Mouse (Mus musculus) MEL (cell line): ENCODE results near the gene Acsl5. TPM values are rescaled to one million over a fixed set of nuclear protein-coding genes. Genes with fewer than 3 reads are reported as not detected.
A peak's percentile ranks its signal among the peaks of the same experiment; 100 is the strongest.

Source experiments
- DNase-seq: peaks from one replicate; pipeline ENCODE4 v3.0.0; 2011; ENCODE audit warnings: low read depth, low spot score
- H3K27ac ChIP-seq: 2 replicates; pipeline ENCODE4 v1.5.1; 2012; ENCODE audit warnings: low read depth, mild to moderate bottlenecking, control low read depth, low read length, moderate library complexity; ENCODE audit not compliant: control insufficient read depth
- H3K27me3 ChIP-seq, 2 experiments: fragments of 150-350 bp in 1 of 2; sonication (generic) in 1 of 2; 2 replicates each; pipeline ENCODE4 v1.6.1; 2012; ENCODE audit warnings: low read length in 2 of 2, mild to moderate bottlenecking in 2 of 2, improper control_type of control experiment in 1 of 2, moderate library complexity in 1 of 2; ENCODE audit not compliant: insufficient read depth in 2 of 2, control insufficient read depth in 1 of 2
- H3K36me3 ChIP-seq, 2 experiments: 2 replicates each; pipeline ENCODE4 v1.6.1; 2012 to 2014; ENCODE audit warnings: low read length in 2 of 2, improper control_type of control experiment in 1 of 2, inconsistent platforms in 1 of 2, mild to moderate bottlenecking in 1 of 2; ENCODE audit not compliant: insufficient read depth in 2 of 2, control insufficient read depth in 1 of 2
- H3K4me1 ChIP-seq, 2 experiments: fragments of 150-350 bp in 1 of 2; sonication (generic) in 1 of 2; 2 replicates each; pipeline ENCODE4 v1.6.1; 2012; ENCODE audit warnings: low read length in 2 of 2, improper control_type of control experiment in 1 of 2, mild to moderate bottlenecking in 1 of 2; ENCODE audit not compliant: insufficient read depth in 2 of 2, control insufficient read depth in 1 of 2
- H3K4me3 ChIP-seq, 2 experiments: fragments of 150-350 bp in 1 of 2; sonication (generic) in 1 of 2; 2 replicates each; pipeline ENCODE4 v1.5.1; 2012; ENCODE audit warnings: low read depth in 2 of 2, low read length in 2 of 2, mild to moderate bottlenecking in 2 of 2, moderate library complexity in 2 of 2, control low read depth in 1 of 2, improper control_type of control experiment in 1 of 2; ENCODE audit not compliant: control insufficient read depth in 1 of 2, insufficient read depth in 1 of 2
- H3K79me2 ChIP-seq: 2 replicates; pipeline ENCODE4 v1.6.1; 2012; ENCODE audit warnings: mild to moderate bottlenecking, low read length, moderate library complexity; ENCODE audit not compliant: control insufficient read depth, poor library complexity, insufficient read depth
- H3K9ac ChIP-seq: 2 replicates; pipeline ENCODE4 v1.6.1; 2012; ENCODE audit warnings: low read depth, mild to moderate bottlenecking, control low read depth, low read length, moderate library complexity; ENCODE audit not compliant: control insufficient read depth, poor library complexity, severe bottlenecking
- H3K9me3 ChIP-seq: fragments of 150-350 bp; sonication (generic); replicated peaks from 2 replicates; pipeline ENCODE4 v1.6.1; 2012; ENCODE audit warnings: mild to moderate bottlenecking, low read length, improper control_type of control experiment, moderate library complexity; ENCODE audit not compliant: insufficient read depth
- BHLHE40 ChIP-seq: IDR thresholded peaks from 2 replicates; pipeline ENCODE4 v1.6.1; 2012; ENCODE audit warnings: low read depth, mild to moderate bottlenecking, inconsistent platforms, low read length, improper control_type of control experiment, borderline replicate concordance
- CHD1 ChIP-seq: IDR thresholded peaks from 2 replicates; pipeline ENCODE4 v1.6.1; 2012; ENCODE audit warnings: low read depth, mild to moderate bottlenecking, inconsistent platforms, low read length, improper control_type of control experiment
- CHD2 ChIP-seq: IDR thresholded peaks from 2 replicates; pipeline ENCODE4 v1.6.1; 2011; ENCODE audit warnings: low read length, improper control_type of control experiment
- CTCF ChIP-seq, 3 experiments: IDR thresholded peaks in 2 of 3; conservative IDR thresholded peaks in 1 of 3; 2 replicates each; pipeline ENCODE4 v1.5.1; 2011 to 2012; ENCODE audit warnings: low read length in 3 of 3, low read depth in 2 of 3, mild to moderate bottlenecking in 2 of 3, improper control_type of control experiment in 1 of 3, inconsistent platforms in 1 of 3, mixed read lengths in 1 of 3, moderate library complexity in 1 of 3; ENCODE audit not compliant: control insufficient read depth in 1 of 3, insufficient read depth in 1 of 3, poor library complexity in 1 of 3, severe bottlenecking in 1 of 3
- ELF1 ChIP-seq: IDR thresholded peaks from 2 replicates; pipeline ENCODE4 v1.6.1; 2014; ENCODE audit warnings: low read depth, mild to moderate bottlenecking, inconsistent platforms, low read length, improper control_type of control experiment, moderate library complexity
- EP300 ChIP-seq, 2 experiments: IDR thresholded peaks; 2 replicates each; pipeline ENCODE4 v1.6.1; 2011; ENCODE audit warnings: improper control_type of control experiment in 2 of 2, low read length in 2 of 2, low read depth in 1 of 2, mild to moderate bottlenecking in 1 of 2
- ETS1 ChIP-seq: IDR thresholded peaks from 2 replicates; pipeline ENCODE4 v1.6.1; 2012; ENCODE audit warnings: low read depth, mild to moderate bottlenecking, inconsistent platforms, low read length, improper control_type of control experiment, moderate library complexity
- GABPA ChIP-seq: IDR thresholded peaks from 2 replicates; pipeline ENCODE4 v1.6.1; 2012; ENCODE audit warnings: low read depth, mild to moderate bottlenecking, inconsistent platforms, low read length, improper control_type of control experiment, moderate library complexity
- GATA1 ChIP-seq: IDR thresholded peaks from 2 replicates; pipeline ENCODE4 v1.6.1; 2011; ENCODE audit warnings: low read depth, low read length, improper control_type of control experiment
- HCFC1 ChIP-seq: IDR thresholded peaks from 2 replicates; pipeline ENCODE4 v1.6.1; 2012; ENCODE audit warnings: low read depth, mild to moderate bottlenecking, inconsistent platforms, low read length, improper control_type of control experiment, moderate library complexity
- JUND ChIP-seq: IDR thresholded peaks from 2 replicates; pipeline ENCODE4 v1.6.1; 2011; ENCODE audit warnings: low read depth, mild to moderate bottlenecking, improper control_type of control experiment, low read length
- KAT2A ChIP-seq: conservative IDR thresholded peaks from 2 replicates; pipeline ENCODE4 v1.6.1; 2012; ENCODE audit warnings: low read depth, low read length, improper control_type of control experiment, inconsistent platforms
- MAFK ChIP-seq: IDR thresholded peaks from 2 replicates; pipeline ENCODE4 v1.6.1; 2011; ENCODE audit warnings: low read depth, mild to moderate bottlenecking, low read length, improper control_type of control experiment, borderline replicate concordance
- MAZ ChIP-seq: IDR thresholded peaks from 2 replicates; pipeline ENCODE4 v1.6.1; 2012; ENCODE audit warnings: low read depth, mild to moderate bottlenecking, inconsistent platforms, low read length, improper control_type of control experiment
- MEF2A ChIP-seq: IDR thresholded peaks from 2 replicates; pipeline ENCODE4 v1.6.1; 2014; ENCODE audit warnings: low read depth, mild to moderate bottlenecking, inconsistent platforms, low read length, improper control_type of control experiment; ENCODE audit not compliant: poor library complexity, insufficient replicate concordance, severe bottlenecking; ENCODE audit errors: extremely low read depth
- MXI1 ChIP-seq: IDR thresholded peaks from 2 replicates; pipeline ENCODE4 v1.6.1; 2011; ENCODE audit warnings: mild to moderate bottlenecking, low read depth, low read length, improper control_type of control experiment
- MYB ChIP-seq: IDR thresholded peaks from 2 replicates; pipeline ENCODE4 v1.6.1; 2011; ENCODE audit warnings: mild to moderate bottlenecking, low read depth, low read length, improper control_type of control experiment
- MYC ChIP-seq: IDR thresholded peaks from 2 replicates; pipeline ENCODE4 v1.6.1; 2011; ENCODE audit warnings: low read depth, mild to moderate bottlenecking, low read length, improper control_type of control experiment, moderate library complexity
- NELFE ChIP-seq: IDR thresholded peaks from 2 replicates; pipeline ENCODE4 v1.6.1; 2011; ENCODE audit warnings: low read depth, low read length, improper control_type of control experiment
- NRF1 ChIP-seq: IDR thresholded peaks from 2 replicates; pipeline ENCODE4 v1.6.1; 2014; ENCODE audit warnings: low read depth, mild to moderate bottlenecking, inconsistent platforms, low read length, improper control_type of control experiment, moderate library complexity; ENCODE audit not compliant: poor library complexity, insufficient read depth, severe bottlenecking
- POLR2A ChIP-seq, 2 experiments: IDR thresholded peaks; 2 replicates each; pipeline ENCODE4 v1.6.1; 2011 to 2012; ENCODE audit warnings: low read length in 2 of 2, mild to moderate bottlenecking in 2 of 2, control low read depth in 1 of 2, improper control_type of control experiment in 1 of 2, low read depth in 1 of 2, moderate library complexity in 1 of 2; ENCODE audit not compliant: control insufficient read depth in 1 of 2, insufficient read depth in 1 of 2, poor library complexity in 1 of 2
- POLR2AphosphoS2 ChIP-seq: IDR thresholded peaks from 2 replicates; pipeline ENCODE4 v1.6.1; 2011; ENCODE audit warnings: low read length, improper control_type of control experiment
- POLR2AphosphoS5 ChIP-seq: IDR thresholded peaks from 2 replicates; pipeline ENCODE4 v1.6.1; 2012; ENCODE audit warnings: low read depth, borderline replicate concordance, mild to moderate bottlenecking, inconsistent platforms, low read length, moderate library complexity, mixed read lengths
- RAD21 ChIP-seq: IDR thresholded peaks from 2 replicates; pipeline ENCODE4 v1.6.1; 2011; ENCODE audit warnings: mild to moderate bottlenecking, low read depth, low read length, improper control_type of control experiment
- SIN3A ChIP-seq: IDR thresholded peaks from 2 replicates; pipeline ENCODE4 v1.6.1; 2012; ENCODE audit warnings: low read length, improper control_type of control experiment, inconsistent platforms
- SMC3 ChIP-seq: IDR thresholded peaks from 2 replicates; pipeline ENCODE4 v1.6.1; 2011; ENCODE audit warnings: low read depth, low read length, improper control_type of control experiment
- TAL1 ChIP-seq: IDR thresholded peaks from 2 replicates; pipeline ENCODE4 v1.6.1; 2012; ENCODE audit warnings: mild to moderate bottlenecking, inconsistent platforms, low read length, moderate library complexity, mixed read lengths
- TBP ChIP-seq: IDR thresholded peaks from 2 replicates; pipeline ENCODE4 v1.8.0; 2011; ENCODE audit warnings: low read depth, low read length, improper control_type of control experiment
- TCF12 ChIP-seq: IDR thresholded peaks from 2 replicates; pipeline ENCODE4 v1.6.1; 2014; ENCODE audit warnings: low read depth, mild to moderate bottlenecking, inconsistent platforms, low read length, improper control_type of control experiment, moderate library complexity
- UBTF ChIP-seq: IDR thresholded peaks from 2 replicates; pipeline ENCODE4 v1.6.1; 2012; ENCODE audit warnings: low read depth, mild to moderate bottlenecking, inconsistent platforms, low read length, improper control_type of control experiment, moderate library complexity, borderline replicate concordance; ENCODE audit not compliant: insufficient read depth
- USF1 ChIP-seq: IDR thresholded peaks from 2 replicates; pipeline ENCODE4 v1.6.1; 2014; ENCODE audit warnings: low read depth, mild to moderate bottlenecking, inconsistent platforms, low read length, improper control_type of control experiment, moderate library complexity
- USF2 ChIP-seq, 2 experiments: IDR thresholded peaks; 2 replicates each; pipeline ENCODE4 v1.6.1; 2011 to 2012; ENCODE audit warnings: improper control_type of control experiment in 2 of 2, low read length in 2 of 2, borderline replicate concordance in 1 of 2, inconsistent platforms in 1 of 2, low read depth in 1 of 2, mild to moderate bottlenecking in 1 of 2; ENCODE audit not compliant: insufficient read depth in 1 of 2
- ZC3H11A ChIP-seq: IDR thresholded peaks from 2 replicates; pipeline ENCODE4 v1.6.1; 2012; ENCODE audit warnings: low read depth, mild to moderate bottlenecking, inconsistent platforms, low read length, improper control_type of control experiment
- ZKSCAN1 ChIP-seq: IDR thresholded peaks from 2 replicates; pipeline ENCODE4 v1.6.1; 2012; ENCODE audit warnings: low read depth, mild to moderate bottlenecking, inconsistent platforms, low read length, improper control_type of control experiment, moderate library complexity
- ZMIZ1 ChIP-seq: IDR thresholded peaks from 2 replicates; pipeline ENCODE4 v1.6.1; 2012; ENCODE audit warnings: low read depth, mild to moderate bottlenecking, inconsistent platforms, low read length, improper control_type of control experiment, moderate library complexity
- ZNF384 ChIP-seq: IDR thresholded peaks from 2 replicates; pipeline ENCODE4 v1.6.1; 2012; ENCODE audit warnings: low read depth, mild to moderate bottlenecking, inconsistent platforms, low read length, improper control_type of control experiment
- polyA plus RNA-seq, 2 experiments: library from polyadenylated mRNA; stranded (reverse) in 1 of 2; unstranded in 1 of 2; fragments of >175 nt in 1 of 2; fragments of >200 nt in 1 of 2; gene quantifications; 2 replicates each; pipeline versions ENCODE4 v1.2.1 to v1.2.4; 2012; ENCODE audit warnings: low replicate concordance in 2 of 2, low read depth in 1 of 2; ENCODE audit not compliant: insufficient read length in 2 of 2, insufficient read depth in 1 of 2, missing spikeins in 1 of 2
- total RNA-seq: library from RNA; depleted of rRNA; stranded (reverse); fragments of 300-350 nt; gene quantifications from 2 replicates; pipeline ENCODE4 v1.2.3, GENCODE M21; 2012

Acsl5 gene
- total and polyA plus RNA-seq, 3 experiments = 223 to 318 TPM; not detected in 1

DNA sequence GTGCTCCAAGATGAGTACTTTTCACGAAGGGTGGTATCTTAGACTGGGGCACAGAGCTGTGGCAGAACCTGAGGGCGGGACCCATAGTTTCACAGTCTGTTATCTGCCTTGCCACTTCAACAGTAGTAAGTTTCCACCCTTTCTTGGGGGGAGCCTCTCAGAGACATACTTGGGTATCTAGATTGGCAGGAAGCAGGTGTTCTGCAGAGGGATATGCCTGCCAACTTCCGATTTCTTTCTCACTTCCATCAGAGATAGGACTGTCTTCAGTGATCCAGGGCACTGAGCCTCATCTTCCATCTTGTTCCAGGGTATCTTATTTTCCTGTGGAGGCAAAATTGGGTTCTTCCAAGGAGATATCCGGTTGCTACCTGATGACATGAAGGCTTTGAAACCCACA lies 32.4 kb downstream of the Acsl5 start:
- Histone ChIP-seq H3K27me3 (no peaks in the 10 kb centered on the region), H3K9ac (peak overlapping the region; percentile 37), H3K4me3 (peak overlapping the region in 1 of 2 experiments; percentile 14; a peak in 1 of 4 replicates), H3K36me3 (peaks cover 55 to 68% of the 10 kb centered on the region in 2 experiments), H3K4me1 (peaks cover 29 to 40% of the 10 kb centered on the region in 2 experiments), H3K9me3 (no peaks in the 10 kb centered on the region), H3K27ac (peak overlapping the region; percentile 93), H3K79me2 (no peaks in the 10 kb centered on the region)
- DNase-seq = peak; percentile 97
- TF ChIP-seq UBTF = no peak
- TF ChIP-seq TCF12 = peak; percentile 98
- peak; percentile 99 for TF ChIP-seq TAL1
- no peak; the same call in 1 of the 2 replicates for TF ChIP-seq HCFC1
- no peak for TF ChIP-seq POLR2AphosphoS5
- 0 out of 2 replicates have a peak, but pooled peaks have one; percentile 32 for TF ChIP-seq BHLHE40
- TF ChIP-seq EP300 (IDR thresholded peaks at IDR 0.05; ENCODE audit: low read depth in 1 of 2, low read length in 2 of 2) = peak; percentile 98 to 99
- TF ChIP-seq ZMIZ1 = no peak; the same call in none of the 2 replicates
- TF ChIP-seq MXI1 = no peak; the same call in 1 of the 2 replicates
- peak; percentile 90 for TF ChIP-seq MYB
- TF ChIP-seq MEF2A = no peak
- TF ChIP-seq MAZ = peak; percentile 47; the same call in 1 of the 2 replicates
- TF ChIP-seq CHD2 = no peak
- TF ChIP-seq NRF1 = no peak
- 0 out of 2 replicates have a peak, but pooled peaks have one; percentile 48 for TF ChIP-seq MYC
- TF ChIP-seq JUND = peak; percentile 91
- 0 out of 2 replicates have a peak, but pooled peaks have one; percentile 11 for TF ChIP-seq KAT2A
- peak; percentile 66; the same call in 1 of the 2 replicates for TF ChIP-seq CHD1
- no peak for TF ChIP-seq ZC3H11A
- peak; percentile 75; the same call in 1 of the 2 replicates for TF ChIP-seq TBP
- no peak for TF ChIP-seq GABPA
- TF ChIP-seq ZNF384 = no peak
- no peak; the same call in 1 of the 2 replicates for TF ChIP-seq MAFK
- peak; percentile 47; the same call in 1 of the 2 replicates for TF ChIP-seq NELFE
- peak; percentile 33 for TF ChIP-seq ELF1
- no peak for TF ChIP-seq RAD21
- peak; percentile 61; the same call in 1 of the 2 replicates for TF ChIP-seq POLR2AphosphoS2
- TF ChIP-seq GATA1 = peak; percentile 98
- TF ChIP-seq USF2 (IDR thresholded peaks at IDR 0.05; ENCODE audit: borderline replicate concordance in 1 of 2, insufficient read depth in 1 of 2, low read depth in 1 of 2, low read length in 2 of 2) = no peak
- peak; percentile 97 for TF ChIP-seq SIN3A
- TF ChIP-seq CTCF (IDR thresholded peaks at IDR 0.05 in 2 of 3, conservative IDR thresholded peaks at IDR 0.05 in 1 of 3; ENCODE audit: control insufficient read depth in 1 of 3, insufficient read depth in 1 of 3, low read depth in 2 of 3, low read length in 3 of 3, poor library complexity in 1 of 3, severe bottlenecking in 1 of 3) = no peak
- TF ChIP-seq POLR2A (IDR thresholded peaks at IDR 0.05; ENCODE audit: control insufficient read depth in 1 of 2, insufficient read depth in 1 of 2, low read depth in 1 of 2, low read length in 2 of 2, poor library complexity in 1 of 2) = peak in 1 of 2 experiments; percentile 56; a peak in 2 of 4 replicates
- TF ChIP-seq USF1 = no peak
- no peak for TF ChIP-seq ZKSCAN1
- no peak; the same call in 1 of the 2 replicates for TF ChIP-seq SMC3
- TF ChIP-seq ETS1 = peak; percentile 98
